Mouse (Mus musculus) embryonic facial prominence, embryonic 13.5 days (tissue): ENCODE data around the gene Med20. TPM values are rescaled to one million over a fixed set of nuclear protein-coding genes. Genes with fewer than 3 reads are reported as not detected.
A peak's percentile ranks its signal among the peaks of the same experiment; 100 is the strongest.

Experiments
- ATAC-seq: fragments of 200-750 bp; cut with Nextera tagmentation; 2 replicates; pipeline ENCODE4 v1.8.0; 2017; ENCODE audit warnings: low read depth; ENCODE audit not compliant: insufficient number of reproducible peaks, insufficient read depth, low FRiP score, low TSS enrichment
- H3K27ac ChIP-seq: fragments of 300-500 bp; sonication (generic); 2 replicates; pipeline ENCODE4 v1.5.1; 2015; ENCODE audit warnings: moderate library complexity, mild to moderate bottlenecking, inconsistent platforms
- H3K27me3 ChIP-seq: fragments of 300-500 bp; sonication (generic); 2 replicates; pipeline ENCODE4 v1.6.1; 2015; ENCODE audit warnings: mild to moderate bottlenecking, inconsistent platforms
- H3K36me3 ChIP-seq: fragments of 300-500 bp; sonication (generic); 2 replicates; pipeline ENCODE4 v1.6.1; 2015; ENCODE audit warnings: mild to moderate bottlenecking, inconsistent platforms
- H3K4me1 ChIP-seq: fragments of 300-500 bp; sonication (generic); 2 replicates; pipeline ENCODE4 v1.6.1; 2015; ENCODE audit warnings: inconsistent platforms
- H3K4me2 ChIP-seq: fragments of 300-500 bp; sonication (generic); 2 replicates; pipeline ENCODE4 v1.6.1; 2015; ENCODE audit warnings: moderate library complexity, mild to moderate bottlenecking, inconsistent platforms
- H3K4me3 ChIP-seq: fragments of 300-500 bp; sonication (generic); 2 replicates; pipeline ENCODE4 v1.5.1; 2015; ENCODE audit warnings: mild to moderate bottlenecking, inconsistent platforms
- H3K9ac ChIP-seq: fragments of 300-500 bp; sonication (generic); 2 replicates; pipeline ENCODE4 v1.6.1; 2015; ENCODE audit warnings: mild to moderate bottlenecking, inconsistent platforms
- H3K9me3 ChIP-seq: fragments of 300-500 bp; sonication (generic); 2 replicates; pipeline ENCODE4 v1.6.1; 2016; ENCODE audit warnings: inconsistent platforms
- WGBS: fragments of 180-500 bp; shearing (Covaris S2); methylation state at CpG from one replicate; pipeline ENCODE4 v1.1.7; 2015; ENCODE audit warnings: mixed read lengths; 5-methylcytosine and 5-hydroxymethylcytosine counted together
- polyA plus RNA-seq: library from polyadenylated mRNA; unstranded; fragments of >200 nt; fragmentation: Nextera tagmentation; extraction: Ambion mirVana; gene quantifications from 2 replicates; pipeline ENCODE4 v1.2.1, GENCODE M21; 2015

The Med20 gene
- polyA plus RNA-seq, 1 experiment from 2014 or later = 52.9 TPM

GRCm38 (mm10) chr17:47580962-47581361, 30.4 kb upstream of the Med20 start:
- Histone ChIP-seq H3K4me3 (no peak overlapping the region), H3K4me1 (no peaks in the 10 kb centered on the region), H3K36me3 (no peaks in the 10 kb centered on the region), H3K4me2 (no peak overlapping the region), H3K27ac (no peak overlapping the region), H3K9me3 (no peaks in the 10 kb centered on the region), H3K9ac (no peak overlapping the region), H3K27me3 (no peaks in the 10 kb centered on the region)
- no peak for ATAC-seq
- WGBS = 93% methylated on average over 4 of the region's 4 CpGs

- Histone ChIP-seq H3K4me2 (no peak overlapping the region), H3K4me1 (peaks cover 5% of the 10 kb centered on the region), H3K27ac (no peak overlapping the region), H3K9ac (no peak overlapping the region), H3K27me3 (no peaks in the 10 kb centered on the region), H3K36me3 (no peaks in the 10 kb centered on the region), H3K4me3 (no peak overlapping the region), H3K9me3 (no peaks in the 10 kb centered on the region)
- WGBS = 81% methylated on average over 8 of the region's 8 CpGs
- ATAC-seq = no peak
These were observed 22.9 kb upstream of the Med20 start for GRCm38 (mm10) chr17:47588517-47588916.

DNA sequence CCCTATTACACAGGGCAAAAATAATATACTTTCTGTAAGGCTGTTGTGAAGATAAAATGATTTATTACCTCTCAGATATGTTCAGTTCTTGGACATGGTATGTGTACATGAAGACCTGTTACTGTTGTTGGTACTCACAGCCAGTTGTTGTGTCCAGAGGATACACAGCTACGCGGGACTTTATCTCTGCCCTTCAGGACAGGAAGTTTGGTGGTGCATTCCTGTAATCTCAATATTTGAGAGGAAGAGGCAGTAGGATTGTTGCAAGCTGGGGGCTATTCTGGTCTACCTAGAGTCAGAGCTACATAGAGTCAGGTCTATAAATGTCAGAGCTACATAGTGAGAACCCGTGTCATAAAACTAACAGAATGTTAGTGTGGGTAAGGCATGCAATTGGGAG, 20.3 kb upstream of the Med20 start:
- Histone ChIP-seq H3K36me3 (no peaks in the 10 kb centered on the region), H3K27me3 (no peaks in the 10 kb centered on the region), H3K9ac (no peak overlapping the region), H3K4me1 (peaks cover 8% of the 10 kb centered on the region), H3K27ac (no peak overlapping the region), H3K9me3 (no peaks in the 10 kb centered on the region), H3K4me2 (no peak overlapping the region), H3K4me3 (no peak overlapping the region)
- ATAC-seq = no peak
- WGBS = 89% methylated on average over 3 of the region's 3 CpGs

DNA sequence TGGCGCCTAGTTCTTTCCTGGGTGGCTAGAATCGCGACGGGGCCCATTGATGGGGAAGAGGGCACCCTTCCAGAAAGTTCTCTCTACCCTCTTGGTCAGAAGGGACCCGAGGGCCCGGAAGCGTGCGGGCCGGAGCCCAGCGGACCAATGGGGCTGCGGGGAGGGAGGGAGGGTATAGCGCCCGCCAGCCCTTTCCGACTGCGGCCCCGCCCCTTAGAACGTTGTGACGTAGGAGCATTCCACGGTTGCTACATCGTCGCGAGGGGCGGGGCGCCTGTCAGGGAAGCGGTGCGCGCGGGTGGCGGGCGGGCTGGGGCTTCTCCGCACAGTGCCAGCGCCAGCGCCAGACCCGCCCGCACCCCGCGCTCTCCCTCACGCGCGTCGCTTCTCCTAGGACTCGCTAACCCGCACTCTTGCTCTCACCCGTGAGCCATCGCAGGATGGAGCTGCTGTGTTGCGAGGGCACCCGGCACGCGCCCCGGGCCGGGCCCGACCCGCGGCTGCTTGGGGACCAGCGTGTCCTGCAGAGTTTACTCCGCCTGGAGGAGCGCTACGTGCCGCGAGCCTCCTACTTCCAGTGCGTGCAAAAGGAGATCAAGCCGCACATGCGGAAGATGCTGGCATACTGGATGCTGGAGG, 18.0 kb upstream of the Med20 start:
- WGBS = under 1% methylated on average over 63 of the region's 63 CpGs

DNA sequence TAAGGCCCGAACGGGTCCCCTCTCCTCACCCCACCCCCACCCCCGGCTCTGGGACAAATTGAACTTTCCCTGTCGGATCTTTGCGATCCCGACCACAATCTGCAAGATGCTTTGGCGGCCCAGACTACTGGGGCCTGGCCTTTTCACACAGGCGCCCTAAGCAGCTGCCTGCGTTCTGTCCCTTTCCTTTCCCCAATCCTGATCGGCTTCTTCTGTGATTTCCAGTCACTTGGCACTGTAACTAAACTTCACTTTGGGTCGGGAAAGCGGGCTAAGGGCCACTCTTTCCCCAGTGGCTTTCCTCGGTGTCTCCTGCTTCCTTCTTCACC, 17.6 kb upstream of the Med20 start:
- peaks cover 24% of the 10 kb centered on the region for H3K36me3 ChIP-seq
- H3K27ac ChIP-seq = peak overlapping the region; percentile 99
- peak overlapping the region; percentile 82 for H3K4me2 ChIP-seq
- under 1% methylated on average over 13 of the region's 13 CpGs for WGBS
- no peaks in the 10 kb centered on the region for H3K27me3 ChIP-seq
- H3K9ac ChIP-seq = peak overlapping the region; percentile 95
- H3K4me3 ChIP-seq = peak overlapping the region; percentile 92
- ATAC-seq = no peak
- H3K4me1 ChIP-seq = peaks cover 35% of the 10 kb centered on the region
- H3K9me3 ChIP-seq = no peaks in the 10 kb centered on the region

More for the DNA sequence above, 18.0 kb upstream of the Med20 start:
- peak overlapping the region; percentile 95 for H3K9ac ChIP-seq
- H3K27me3 ChIP-seq = no peaks in the 10 kb centered on the region
- peak overlapping the region; percentile 92 for H3K4me3 ChIP-seq
- ATAC-seq = peak; percentile 84
- H3K9me3 ChIP-seq = no peaks in the 10 kb centered on the region
- H3K36me3 ChIP-seq = peaks cover 19% of the 10 kb centered on the region
- H3K27ac ChIP-seq = peak overlapping the region; percentile 99
- H3K4me2 ChIP-seq = peak overlapping the region; percentile 82
- H3K4me1 ChIP-seq = peaks cover 31% of the 10 kb centered on the region

GRCm38 (mm10) chr17:47594183-47594968, 17.0 kb upstream of the Med20 start:
- peaks cover 36% of the 10 kb centered on the region for H3K4me1 ChIP-seq
- H3K36me3 ChIP-seq = peaks cover 30% of the 10 kb centered on the region
- WGBS = under 1% methylated on average over 43 of the region's 43 CpGs
- peak overlapping the region; percentile 92 for H3K4me3 ChIP-seq
- H3K9me3 ChIP-seq = no peaks in the 10 kb centered on the region
- peak overlapping the region; percentile 95 for H3K9ac ChIP-seq
- H3K4me2 ChIP-seq = peak overlapping the region; percentile 82
- no peaks in the 10 kb centered on the region for H3K27me3 ChIP-seq
- ATAC-seq = no peak
- H3K27ac ChIP-seq = peak overlapping the region; percentile 99

GRCm38 (mm10) chr17:47594969-47595247, 16.5 kb upstream of the Med20 start:
- Histone ChIP-seq H3K4me1 (peaks cover 41% of the 10 kb centered on the region), H3K27me3 (no peaks in the 10 kb centered on the region), H3K36me3 (peaks cover 35% of the 10 kb centered on the region), H3K4me2 (peak overlapping the region; percentile 82), H3K27ac (peak overlapping the region; percentile 99), H3K4me3 (peak overlapping the region; percentile 92), H3K9me3 (no peaks in the 10 kb centered on the region), H3K9ac (peak overlapping the region; percentile 95)
- 0% methylated on average over 9 of the region's 9 CpGs for WGBS
- ATAC-seq = no peak

- H3K4me3 ChIP-seq = peak overlapping the region; percentile 92
- peak overlapping the region; percentile 99 for H3K27ac ChIP-seq
- H3K9ac ChIP-seq = peak overlapping the region; percentile 95
- peaks cover 43% of the 10 kb centered on the region for H3K4me1 ChIP-seq
- H3K36me3 ChIP-seq = peaks cover 37% of the 10 kb centered on the region
- no peaks in the 10 kb centered on the region for H3K9me3 ChIP-seq
- peak overlapping the region; percentile 82 for H3K4me2 ChIP-seq
- ATAC-seq = peak; percentile 77
- 0% methylated on average over 21 of the region's 21 CpGs for WGBS
- no peaks in the 10 kb centered on the region for H3K27me3 ChIP-seq
These were observed 15.9 kb upstream of the Med20 start for GRCm38 (mm10) chr17:47595248-47596161.

DNA sequence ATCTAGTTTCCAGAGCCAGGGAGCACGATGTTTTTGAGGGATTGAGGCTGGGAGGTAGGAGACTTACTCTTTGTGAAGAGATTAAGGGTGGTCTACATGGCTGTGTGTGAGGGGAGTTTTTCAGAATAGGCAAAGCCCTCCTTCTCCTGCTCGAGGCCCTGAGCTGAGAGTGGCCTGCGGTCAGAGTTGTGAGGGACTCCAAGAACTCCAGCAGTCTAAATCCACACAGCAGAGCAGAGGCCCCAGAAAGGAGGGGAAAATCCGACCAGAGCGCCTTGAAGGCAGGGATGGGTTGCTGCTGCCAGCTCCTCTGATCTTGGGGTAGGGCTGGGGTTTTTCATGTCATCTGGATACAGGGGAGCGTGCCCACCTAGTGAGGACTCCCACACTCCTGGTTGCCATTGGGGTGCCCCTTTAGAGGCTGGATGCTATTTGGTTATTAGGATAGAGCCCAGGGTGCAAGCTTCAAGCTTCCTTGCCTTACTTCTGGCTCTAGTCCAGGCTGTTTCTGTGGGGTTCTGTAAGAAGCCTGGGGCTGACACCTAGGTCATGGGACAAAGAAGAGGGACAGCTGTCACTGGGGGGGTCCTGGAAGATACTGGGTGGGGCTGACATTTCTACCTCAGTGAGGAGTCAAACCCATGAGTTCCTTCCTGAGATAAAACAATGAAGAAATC, 15.1 kb upstream of the Med20 start:
- ATAC-seq = no peak; the same call in 1 of the 2 replicates
- Histone ChIP-seq H3K4me2 (peak overlapping the region; percentile 82), H3K27ac (peak overlapping the region; percentile 99), H3K9ac (peak overlapping the region; percentile 95), H3K27me3 (no peaks in the 10 kb centered on the region), H3K4me3 (peak overlapping the region; percentile 92), H3K9me3 (no peaks in the 10 kb centered on the region), H3K4me1 (peaks cover 43% of the 10 kb centered on the region), H3K36me3 (peaks cover 44% of the 10 kb centered on the region)
- WGBS = 13% methylated on average over 6 of the region's 6 CpGs

GRCm38 (mm10) chr17:47596839-47597164, 14.6 kb upstream of the Med20 start:
- H3K9ac ChIP-seq = peak overlapping the region; percentile 95
- ATAC-seq = no peak
- H3K9me3 ChIP-seq = no peaks in the 10 kb centered on the region
- H3K27ac ChIP-seq = peak overlapping the region; percentile 99
- H3K27me3 ChIP-seq = no peaks in the 10 kb centered on the region
- peak overlapping the region; percentile 92 for H3K4me3 ChIP-seq
- peak overlapping the region; percentile 82 for H3K4me2 ChIP-seq
- WGBS = 73% methylated on average over 5 of the region's 5 CpGs
- H3K4me1 ChIP-seq = peaks cover 43% of the 10 kb centered on the region
- H3K36me3 ChIP-seq = peaks cover 49% of the 10 kb centered on the region

- ATAC-seq = no peak
- Histone ChIP-seq H3K9ac (peak overlapping the region; percentile 95), H3K9me3 (no peaks in the 10 kb centered on the region)
These were observed 14.1 kb upstream of the Med20 start for GRCm38 (mm10) chr17:47597261-47597660.

More at GRCm38 (mm10) chr17:47597261-47597660, 14.1 kb upstream of the Med20 start:
- H3K4me1 ChIP-seq = peaks cover 43% of the 10 kb centered on the region
- no peaks in the 10 kb centered on the region for H3K27me3 ChIP-seq
- peak overlapping the region; percentile 99 for H3K27ac ChIP-seq
- 51% methylated on average over 13 of the region's 13 CpGs for WGBS
- peak overlapping the region; percentile 82 for H3K4me2 ChIP-seq
- peaks cover 54% of the 10 kb centered on the region for H3K36me3 ChIP-seq
- peak overlapping the region; percentile 92 for H3K4me3 ChIP-seq
